Mouse (Mus musculus) limb, embryonic 10.5 days (tissue): ENCODE measurements around the gene Olfr71. TPM values are rescaled to one million over a fixed set of nuclear protein-coding genes. Genes with fewer than 3 reads are reported as not detected.

Experiments
- DNase-seq: peaks from one replicate; pipeline ENCODE4 v3.0.0-alpha.2; 2017; ENCODE audit warnings: low spot score
- H3K27ac ChIP-seq: fragments of 300-500 bp; sonication (generic); 2 replicates; pipeline ENCODE4 v1.5.1; 2016; ENCODE audit warnings: mild to moderate bottlenecking
- H3K27me3 ChIP-seq: fragments of 300-500 bp; sonication (generic); 2 replicates; pipeline ENCODE4 v1.6.1; 2016; ENCODE audit warnings: low read depth, mild to moderate bottlenecking; ENCODE audit not compliant: poor library complexity, severe bottlenecking
- H3K36me3 ChIP-seq: fragments of 300-500 bp; sonication (generic); 2 replicates; pipeline ENCODE4 v1.6.1; 2016; ENCODE audit warnings: mild to moderate bottlenecking, moderate library complexity
- H3K4me1 ChIP-seq: fragments of 300-500 bp; sonication (generic); 2 replicates; pipeline ENCODE4 v1.6.1; 2016
- H3K4me3 ChIP-seq: fragments of 300-500 bp; sonication (generic); 2 replicates; pipeline ENCODE4 v1.5.1; 2016; ENCODE audit warnings: mild to moderate bottlenecking, moderate library complexity
- H3K9me3 ChIP-seq: fragments of 300-500 bp; sonication (generic); replicated peaks from 2 replicates; pipeline ENCODE4 v1.6.1; 2016; ENCODE audit warnings: mild to moderate bottlenecking
- WGBS: fragments of 180-500 bp; shearing (Covaris S2); methylation state at CpG from one replicate; pipeline ENCODE4 v1.1.7; 2016; 5-methylcytosine and 5-hydroxymethylcytosine counted together
- polyA plus RNA-seq: library from polyadenylated mRNA; unstranded; fragments of >200 nt; fragmentation: Nextera tagmentation; extraction: Ambion mirVana; gene quantifications from 2 replicates; pipeline ENCODE4 v1.2.1, GENCODE M21; 2016

Olfr71 gene
- not detected in 2 replicates for polyA plus RNA-seq

GRCm38 (mm10) chr4:43709869-43710268 lies at the start of gene Olfr71:
Gene Olfr71 (minus strand): TSS chr4:43710255.
- H3K36me3 ChIP-seq = no peaks in the 10 kb centered on the region
- 72% methylated on average over 6 of the region's 6 CpGs for WGBS
- no peaks in the 10 kb centered on the region for H3K27me3 ChIP-seq
- DNase-seq = no peak
- no peaks in the 10 kb centered on the region for H3K4me1 ChIP-seq
- H3K9me3 ChIP-seq = no peaks in the 10 kb centered on the region
- no peak within 1 kb of the TSS for H3K4me3 ChIP-seq
- H3K27ac ChIP-seq = no peak within 1 kb of the TSS

- no peaks in the 10 kb centered on the region for H3K36me3 ChIP-seq
- H3K27me3 ChIP-seq = no peaks in the 10 kb centered on the region
- peaks cover 11% of the 10 kb centered on the region for H3K4me1 ChIP-seq
- 87% methylated on average over 6 of the region's 6 CpGs for WGBS
- no peak for DNase-seq
- no peak overlapping the region for H3K27ac ChIP-seq
- H3K4me3 ChIP-seq = no peak overlapping the region
- no peaks in the 10 kb centered on the region for H3K9me3 ChIP-seq
Observed at GRCm38 (mm10) chr4:43757213-43757612, 47.2 kb upstream of the Olfr71 start.

- Histone ChIP-seq H3K4me3 (no peak overlapping the region), H3K9me3 (no peaks in the 10 kb centered on the region), H3K36me3 (no peaks in the 10 kb centered on the region), H3K27ac (no peak overlapping the region), H3K4me1 (peaks cover 9% of the 10 kb centered on the region), H3K27me3 (no peaks in the 10 kb centered on the region)
- no peak for DNase-seq
- 17% methylated on average over 6 of the region's 6 CpGs for WGBS
Observed at GRCm38 (mm10) chr4:43745187-43745586, 35.1 kb upstream of the Olfr71 start.

- Histone ChIP-seq H3K4me1 (peaks cover 9% of the 10 kb centered on the region), H3K27me3 (no peaks in the 10 kb centered on the region), H3K9me3 (no peaks in the 10 kb centered on the region), H3K4me3 (no peak overlapping the region), H3K36me3 (no peaks in the 10 kb centered on the region), H3K27ac (no peak overlapping the region)
- DNase-seq = no peak
- WGBS = 34% methylated on average over 1 of the region's 1 CpGs
Observed at GRCm38 (mm10) chr4:43743099-43743498, 33.0 kb upstream of the Olfr71 start.

- no peaks in the 10 kb centered on the region for H3K27me3 ChIP-seq
- H3K27ac ChIP-seq = no peak overlapping the region
- 28% methylated on average over 4 of the region's 4 CpGs for WGBS
- no peak overlapping the region for H3K4me3 ChIP-seq
- H3K36me3 ChIP-seq = no peaks in the 10 kb centered on the region
- H3K4me1 ChIP-seq = peaks cover 10% of the 10 kb centered on the region
- no peaks in the 10 kb centered on the region for H3K9me3 ChIP-seq
- no peak for DNase-seq
Observed at GRCm38 (mm10) chr4:43742637-43743036, 32.6 kb upstream of the Olfr71 start.

- Histone ChIP-seq H3K27ac (no peak overlapping the region), H3K27me3 (no peaks in the 10 kb centered on the region), H3K4me3 (no peak overlapping the region), H3K36me3 (no peaks in the 10 kb centered on the region), H3K9me3 (no peaks in the 10 kb centered on the region), H3K4me1 (peaks cover 21% of the 10 kb centered on the region)
- WGBS = 74% methylated on average over 5 of the region's 5 CpGs
- no peak for DNase-seq
Observed at GRCm38 (mm10) chr4:43741526-43741925, 31.5 kb upstream of the Olfr71 start.

- Histone ChIP-seq H3K4me1 (peaks cover 26% of the 10 kb centered on the region), H3K4me3 (no peak overlapping the region), H3K27me3 (no peaks in the 10 kb centered on the region), H3K36me3 (no peaks in the 10 kb centered on the region), H3K9me3 (no peaks in the 10 kb centered on the region), H3K27ac (no peak overlapping the region)
- DNase-seq = no peak
- 81% methylated on average over 8 of the region's 8 CpGs for WGBS
Observed at GRCm38 (mm10) chr4:43738989-43739674, 29.1 kb upstream of the Olfr71 start.

- DNase-seq = no peak
- no peak overlapping the region for H3K27ac ChIP-seq
- H3K4me3 ChIP-seq = no peak overlapping the region
- H3K4me1 ChIP-seq = peaks cover 20% of the 10 kb centered on the region
- no peaks in the 10 kb centered on the region for H3K36me3 ChIP-seq
- 0 out of 2 replicates have a peak, but pooled peaks cover 10% of the 10 kb centered on the region for H3K27me3 ChIP-seq
- WGBS = 79% methylated on average over 6 of the region's 6 CpGs
- H3K9me3 ChIP-seq = no peaks in the 10 kb centered on the region
Observed at GRCm38 (mm10) chr4:43737144-43737543, 27.1 kb upstream of the Olfr71 start.

- Histone ChIP-seq H3K9me3 (no peaks in the 10 kb centered on the region), H3K36me3 (no peaks in the 10 kb centered on the region), H3K27ac (no peak overlapping the region; the same call in 1 of the 2 replicates), H3K27me3 (0 out of 2 replicates have a peak, but pooled peaks cover 10% of the 10 kb centered on the region), H3K4me3 (no peak overlapping the region), H3K4me1 (peaks cover 36% of the 10 kb centered on the region)
- WGBS = 86% methylated on average over 5 of the region's 5 CpGs
- no peak for DNase-seq
Observed at GRCm38 (mm10) chr4:43733186-43733585, 23.1 kb upstream of the Olfr71 start.

- H3K4me3 ChIP-seq = no peak overlapping the region
- no peaks in the 10 kb centered on the region for H3K9me3 ChIP-seq
- 35% methylated on average over 1 of the region's 1 CpGs for whole genome bisulfite sequencing
- DNase-seq = no peak
- 0 out of 2 replicates have a peak, but pooled peaks cover 10% of the 10 kb centered on the region for H3K27me3 ChIP-seq
- no peak overlapping the region for H3K27ac ChIP-seq
- peaks cover 36% of the 10 kb centered on the region for H3K4me1 ChIP-seq
- no peaks in the 10 kb centered on the region for H3K36me3 ChIP-seq
Observed at GRCm38 (mm10) chr4:43732171-43732570, 22.1 kb upstream of the Olfr71 start.

- H3K27ac ChIP-seq = no peak overlapping the region
- no peaks in the 10 kb centered on the region for H3K36me3 ChIP-seq
- WGBS = 65% methylated on average over 21 of the region's 21 CpGs
- peaks cover 31% of the 10 kb centered on the region for H3K4me1 ChIP-seq
- no peak overlapping the region for H3K4me3 ChIP-seq
- no peak for DNase-seq
- no peaks in the 10 kb centered on the region for H3K9me3 ChIP-seq
- 0 out of 2 replicates have a peak, but pooled peaks cover 10% of the 10 kb centered on the region for H3K27me3 ChIP-seq
Observed at GRCm38 (mm10) chr4:43730750-43731297, 20.8 kb upstream of the Olfr71 start.

GRCm38 (mm10) chr4:43729794-43730550 lies 19.9 kb upstream of the Olfr71 start, which contains the start of gene Spaar:
Gene Spaar (plus strand): TSS chr4:43730034.
- WGBS = 65% methylated on average over 14 of the region's 14 CpGs
- Histone ChIP-seq H3K4me3 (no peak within 1 kb of the TSS), H3K4me1 (peaks cover 26% of the 10 kb centered on the region), H3K27ac (peak within 1 kb of the TSS; percentile 36; the same call in 1 of the 2 replicates), H3K36me3 (no peaks in the 10 kb centered on the region), H3K27me3 (0 out of 2 replicates have a peak, but pooled peaks cover 10% of the 10 kb centered on the region), H3K9me3 (no peaks in the 10 kb centered on the region)
- DNase-seq = no peak

GRCm38 (mm10) chr4:43729126-43729525 lies 19.1 kb upstream of the Olfr71 start:
- 80% methylated on average over 3 of the region's 3 CpGs for WGBS
- no peaks in the 10 kb centered on the region for H3K36me3 ChIP-seq

More at GRCm38 (mm10) chr4:43729126-43729525, 19.1 kb upstream of the Olfr71 start:
- H3K4me1 ChIP-seq = peaks cover 26% of the 10 kb centered on the region
- H3K4me3 ChIP-seq = no peak overlapping the region
- H3K9me3 ChIP-seq = no peaks in the 10 kb centered on the region
- H3K27ac ChIP-seq = no peak overlapping the region; the same call in 1 of the 2 replicates
- no peak for DNase-seq
- 0 out of 2 replicates have a peak, but pooled peaks cover 10% of the 10 kb centered on the region for H3K27me3 ChIP-seq
